Mouse (Mus musculus): Measurements from ENCODE around the gene Aco2. TPM values are rescaled to one million over a fixed set of nuclear protein-coding genes. Genes with fewer than 3 reads are reported as not detected.

Gene Aco2
- 100 to 1,000 TPM; 392 to 412 TPM for total RNA-seq (2021)

GRCm38 (mm10) chr15:81872262-81873136 lies at the start of gene Aco2:
TSS of gene Aco2 (plus strand) at chr15:81872309.
- intact Hi-C loops (cut with DNase I), result no loop called here
- DNase-seq (ENCODE audit: extremely low spot score in 1 of 2, low spot score in 2 of 2), result peak; percentile 99

GRCm38 (mm10) chr15:81822631-81823030 lies 49.5 kb upstream of the Aco2 start:
- intact Hi-C loops (cut with DNase I), result no loop called here

DNA sequence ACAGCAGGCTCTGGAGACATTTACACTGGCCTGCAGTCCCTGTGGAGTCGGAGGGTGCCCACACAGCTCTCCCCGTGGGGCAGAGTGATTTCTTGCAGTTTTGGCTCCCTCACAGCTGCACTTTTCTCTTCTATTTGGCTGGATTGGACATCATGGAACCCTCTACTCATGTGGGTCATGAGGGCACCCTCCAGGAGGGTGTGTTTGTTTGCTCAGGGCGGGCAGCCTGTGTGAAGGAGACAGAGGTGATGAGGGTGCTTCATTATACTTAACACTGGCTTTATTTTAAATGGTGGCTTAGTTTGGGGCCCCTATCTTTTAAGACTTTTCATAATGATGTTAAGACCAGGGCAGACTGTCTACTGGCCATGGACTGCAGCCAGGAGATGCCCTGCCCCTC lies 47.3 kb upstream of the Aco2 start:
- intact Hi-C loops (cut with DNase I), result loop anchor here (5.0 kb wide), 1 partner anchor 82 kb away; no protein-coding TSS in a partner anchor

More at GRCm38 (mm10) chr15:81822631-81823030, 49.5 kb upstream of the Aco2 start:
- DNase-seq (ENCODE audit: extremely low spot score in 1 of 2, low spot score in 2 of 2), result no peak

DNA sequence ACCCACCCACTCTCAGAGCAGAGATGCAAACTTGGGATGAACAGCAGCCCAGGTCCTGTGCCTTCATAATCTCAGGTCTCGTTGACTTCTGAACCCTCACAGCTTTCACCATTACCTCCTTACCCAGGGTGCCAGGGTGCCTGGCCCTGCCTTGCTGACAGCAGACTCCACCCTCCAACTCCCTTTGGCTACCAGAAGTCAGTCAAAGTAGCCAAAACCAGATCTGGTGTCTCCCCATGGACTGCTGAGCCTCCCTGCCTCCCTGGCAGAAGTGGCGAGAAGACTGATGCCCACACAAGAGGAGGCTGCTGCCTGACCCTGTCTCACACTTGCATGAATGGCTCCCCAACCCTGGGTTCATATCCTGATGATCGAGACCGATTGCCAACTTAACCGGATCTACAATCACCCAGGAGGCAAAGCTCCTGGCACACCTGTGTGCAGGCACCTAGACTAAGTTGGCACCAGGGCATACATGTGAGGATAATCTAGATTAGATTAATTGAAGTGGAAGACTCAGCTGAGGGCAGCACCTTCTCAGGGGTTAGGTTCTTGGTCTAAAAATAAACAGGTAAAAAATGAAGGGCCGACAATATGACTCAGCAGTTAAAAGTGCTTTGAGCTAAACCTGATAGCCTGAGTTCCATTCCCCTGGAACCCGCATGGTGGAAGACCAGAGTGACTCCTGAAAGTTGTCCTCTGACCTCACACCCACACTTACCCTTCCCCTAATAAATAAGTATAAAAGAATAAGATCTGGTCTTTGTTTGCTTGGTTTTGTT lies 43.5 kb upstream of the Aco2 start:
- intact Hi-C loops (cut with DNase I), result loop anchor here (5.0 kb wide), 1 partner anchor 79 kb away; no protein-coding TSS in a partner anchor
- DNase-seq (ENCODE audit: extremely low spot score in 1 of 2, low spot score in 2 of 2), result no peak

More for the DNA sequence above, 47.3 kb upstream of the Aco2 start:
- no peak for DNase-seq (ENCODE audit: extremely low spot score in 1 of 2, low spot score in 2 of 2)

DNA sequence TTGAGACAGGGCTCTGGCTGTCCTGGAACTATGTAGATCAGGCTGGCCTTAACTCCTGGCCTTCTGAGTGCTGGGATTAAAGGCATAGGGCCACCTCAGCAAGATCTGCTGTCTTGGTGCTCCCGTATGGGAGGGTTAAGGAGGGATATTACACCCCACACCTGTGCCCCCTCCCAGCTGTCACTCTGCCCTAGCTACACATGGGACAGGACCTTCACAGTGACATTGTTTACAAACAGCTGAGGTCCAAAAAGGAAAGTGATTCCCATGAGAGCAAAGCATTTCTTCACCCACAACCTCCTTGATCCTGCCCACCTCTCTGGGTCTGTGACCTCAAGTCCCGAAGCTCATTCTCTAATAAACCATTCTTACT lies 42.9 kb upstream of the Aco2 start:
- no peak for DNase-seq (ENCODE audit: extremely low spot score in 1 of 2, low spot score in 2 of 2)
- intact Hi-C loops (cut with DNase I), result loop anchor here (5.0 kb wide), 1 partner anchor 78 kb away; no protein-coding TSS in a partner anchor

DNA sequence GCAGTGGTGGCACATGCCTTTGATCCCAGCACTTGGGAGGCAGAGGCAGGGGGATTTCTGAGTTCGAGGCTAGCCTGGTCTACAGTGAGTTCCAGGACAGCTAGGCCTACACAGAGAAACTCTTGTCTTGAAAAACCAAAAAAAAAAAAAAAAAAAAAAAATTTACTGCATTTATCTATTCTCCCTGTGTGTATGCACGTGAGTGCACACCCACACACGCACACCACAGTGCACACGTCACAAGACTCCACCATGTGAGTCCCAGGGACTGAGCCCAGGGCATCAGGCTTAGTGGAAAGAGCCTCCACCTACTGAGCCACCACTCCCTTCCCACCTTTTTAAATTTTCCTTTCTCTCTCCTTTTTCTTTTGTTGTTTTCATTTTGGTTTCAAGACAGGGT lies 41.6 kb upstream of the Aco2 start:
- intact Hi-C loops (cut with DNase I), result no loop called here

GRCm38 (mm10) chr15:81831136-81831825 lies 40.8 kb upstream of the Aco2 start:
- peak; percentile 78 to 94 for DNase-seq (ENCODE audit: extremely low spot score in 1 of 2, low spot score in 2 of 2)
- intact Hi-C loops (cut with DNase I), result no loop called here

More for the DNA sequence above, 41.6 kb upstream of the Aco2 start:
- DNase-seq (ENCODE audit: extremely low spot score in 1 of 2, low spot score in 2 of 2), result no peak

DNA sequence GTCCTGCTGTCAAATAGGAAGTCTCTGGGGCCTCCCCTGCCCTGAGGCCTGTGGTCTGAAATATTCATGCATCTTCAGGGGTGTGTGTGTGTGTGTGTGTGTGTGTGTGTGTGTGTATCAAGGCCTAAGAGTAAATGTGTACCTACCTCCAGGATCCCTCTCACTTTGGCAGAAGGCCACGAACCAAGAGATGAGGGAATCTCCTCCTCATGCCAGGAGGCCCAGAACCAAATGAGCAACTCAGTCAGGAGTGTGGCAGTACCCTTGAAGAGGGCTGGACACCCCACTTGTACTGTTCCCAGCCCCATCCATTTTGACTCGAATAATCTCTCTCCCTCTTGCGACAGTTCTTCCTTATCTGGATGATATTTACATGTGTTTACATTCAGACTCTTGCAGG lies 39.9 kb upstream of the Aco2 start:
- intact Hi-C loops (cut with DNase I), result no loop called here
- DNase-seq (ENCODE audit: extremely low spot score in 1 of 2, low spot score in 2 of 2), result peak in 1 of 2 experiments; percentile 30

DNA sequence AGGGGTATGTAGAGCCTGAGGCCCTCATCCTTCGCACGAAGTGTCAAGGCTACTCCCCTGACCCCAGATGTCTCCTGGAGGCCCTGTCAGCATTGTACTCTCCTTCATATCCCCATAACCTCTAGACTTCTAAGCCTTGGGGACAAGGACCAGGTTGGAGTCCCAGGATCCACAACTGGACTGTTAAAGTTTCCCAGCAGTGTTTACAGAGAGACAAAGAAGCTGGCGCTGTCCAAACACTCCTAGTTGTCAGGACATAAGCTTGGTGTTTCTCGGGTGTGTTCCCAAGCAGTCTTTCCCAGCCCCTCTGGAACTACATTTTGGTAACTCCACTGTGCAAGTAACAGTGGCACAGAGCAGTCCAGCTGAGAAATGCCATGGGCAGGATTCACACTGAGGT lies 38.6 kb upstream of the Aco2 start:
- intact Hi-C loops (cut with DNase I), result no loop called here

GRCm38 (mm10) chr15:81834171-81834841 lies 37.8 kb upstream of the Aco2 start:
- intact Hi-C loops (cut with DNase I), result no loop called here
- DNase-seq (ENCODE audit: extremely low spot score in 1 of 2, low spot score in 2 of 2), result no peak

More for the DNA sequence above, 38.6 kb upstream of the Aco2 start:
- no peak for DNase-seq (ENCODE audit: extremely low spot score in 1 of 2, low spot score in 2 of 2)

GRCm38 (mm10) chr15:81835007-81835880 lies 36.9 kb upstream of the Aco2 start:
- intact Hi-C loops (cut with DNase I), result no loop called here
- no peak for DNase-seq (ENCODE audit: extremely low spot score in 1 of 2, low spot score in 2 of 2)

GRCm38 (mm10) chr15:81836124-81836821 lies 35.8 kb upstream of the Aco2 start:
- DNase-seq (ENCODE audit: extremely low spot score in 1 of 2, low spot score in 2 of 2), result peak; percentile 78 to 93
- intact Hi-C loops (cut with DNase I), result no loop called here

GRCm38 (mm10) chr15:81836966-81837920 lies 34.9 kb upstream of the Aco2 start:
- intact Hi-C loops (cut with DNase I), result no loop called here
- no peak for DNase-seq (ENCODE audit: extremely low spot score in 1 of 2, low spot score in 2 of 2)

DNA sequence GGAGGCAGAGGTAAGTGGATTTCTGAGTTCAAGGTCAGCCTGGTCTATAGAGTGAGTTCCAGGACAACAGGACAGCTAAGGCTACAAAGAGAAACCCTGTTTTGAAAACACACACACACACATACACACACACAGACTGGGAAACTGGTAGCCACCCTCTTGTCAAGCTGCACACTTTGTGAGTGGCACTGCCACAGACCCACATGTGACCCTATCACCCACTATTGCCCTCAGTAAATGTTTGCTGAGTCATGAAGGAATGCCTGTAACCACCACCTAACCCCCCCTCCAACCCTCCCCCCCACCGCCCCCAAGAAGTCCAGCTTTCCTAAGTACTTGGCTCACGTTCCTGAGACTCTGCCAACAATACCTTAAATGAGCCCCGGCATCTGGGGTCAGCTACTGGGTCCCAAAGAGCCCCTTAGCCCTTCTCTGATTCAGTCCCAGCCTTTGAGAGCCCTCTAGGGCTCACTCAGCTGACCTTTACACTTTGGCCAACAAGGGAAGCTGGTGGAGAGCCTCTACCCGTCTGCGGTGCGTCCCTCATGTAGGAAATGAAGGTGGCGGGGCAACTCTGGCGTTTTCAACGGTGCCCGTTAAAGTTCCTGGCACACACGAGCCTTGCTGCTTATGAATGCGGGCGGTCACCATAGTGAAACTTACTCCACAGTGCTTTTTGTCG lies 33.4 kb upstream of the Aco2 start:
- no peak for DNase-seq (ENCODE audit: extremely low spot score in 1 of 2, low spot score in 2 of 2)
- intact Hi-C loops (cut with DNase I), result no loop called here

GRCm38 (mm10) chr15:81839634-81840033 lies 32.5 kb upstream of the Aco2 start:
- intact Hi-C loops (cut with DNase I), result no loop called here
- DNase-seq (ENCODE audit: extremely low spot score in 1 of 2, low spot score in 2 of 2), result peak; percentile 72 to 84

- intact Hi-C loops (cut with DNase I), result no loop called here
- DNase-seq (ENCODE audit: extremely low spot score in 1 of 2, low spot score in 2 of 2), result no peak
Measured at GRCm38 (mm10) chr15:81840306-81840705, 31.8 kb upstream of the Aco2 start.
